Mouse (Mus musculus) common myeloid progenitor, adult 5-6 weeks (primary cell): Measurements from ENCODE around the gene Mios. TPM values are rescaled to one million over a fixed set of nuclear protein-coding genes. Genes with fewer than 3 reads are reported as not detected.
A peak's percentile ranks its signal among the peaks of the same experiment; 100 is the strongest.

Source experiments
- ATAC-seq: replicated peaks from 2 replicates; pipeline ENCODE4 v1.8.0; 2016; ENCODE audit warnings: low read depth, mild to moderate bottlenecking, moderate TSS enrichment, inconsistent platforms; ENCODE audit not compliant: poor library complexity, severe bottlenecking
- total RNA-seq: library from RNA; stranded (forward); fragments of 200-1000, 187-1606 nt; gene quantifications from 2 replicates; pipeline ENCODE4 v1.2.3, GENCODE M21; 2017

Mios gene
- total RNA-seq, 1 experiment from 2014 or later, result 46.8 TPM

- ATAC-seq, result peak; percentile 70
Measured at GRCm38 (mm10) chr6:8275098-8275497, 66.1 kb downstream of the Mios start.

DNA sequence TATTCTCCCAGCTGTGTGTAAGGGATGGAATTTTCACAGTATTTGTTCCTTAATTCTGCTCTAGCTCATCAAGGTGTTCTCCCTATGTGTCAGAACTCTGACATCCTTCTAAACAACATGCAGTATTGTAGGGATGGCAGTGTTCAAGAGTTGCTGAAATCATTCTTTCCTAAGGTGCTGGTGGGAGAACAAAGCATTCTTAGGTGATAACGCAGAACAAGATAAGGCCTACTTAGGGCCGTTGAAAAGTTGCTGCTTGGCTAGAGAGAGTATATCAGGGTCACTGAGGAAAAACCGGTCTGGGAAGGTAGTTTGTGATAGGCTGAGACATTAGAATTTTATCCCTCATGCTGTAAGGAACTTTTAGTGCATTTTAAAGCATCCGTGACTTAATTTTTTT, 67.4 kb downstream of the Mios start:
- ATAC-seq, result no peak

DNA sequence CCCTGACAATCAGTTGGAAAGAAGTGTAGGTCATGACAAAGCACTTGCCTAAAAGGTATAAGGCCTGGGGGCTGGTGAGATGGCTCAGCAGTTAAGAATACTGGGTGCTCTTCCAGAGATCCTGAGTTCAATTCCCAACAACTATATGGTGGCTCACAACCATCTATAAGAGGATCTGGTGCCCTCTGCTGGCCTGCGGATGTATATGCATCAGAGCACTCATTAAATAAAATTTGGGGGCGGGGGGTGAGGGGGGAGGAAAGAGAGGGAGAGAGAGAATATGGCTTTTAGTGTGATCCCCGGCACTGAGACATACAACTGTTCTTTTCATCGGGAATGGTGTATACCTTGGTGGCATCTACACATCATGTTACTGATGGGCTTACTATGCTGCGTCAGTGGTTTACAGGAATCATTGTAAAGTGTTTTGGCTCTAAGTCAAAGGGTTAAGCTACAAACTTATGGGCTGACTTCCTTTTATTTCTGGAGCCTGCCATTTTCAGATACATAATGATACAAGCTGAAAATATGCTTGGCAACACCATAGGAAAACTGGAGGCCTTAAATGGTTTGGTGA, 69.5 kb downstream of the Mios start:
- ATAC-seq, result peak; percentile 53

- ATAC-seq, result no peak
Measured at GRCm38 (mm10) chr6:8283255-8283654, 74.2 kb downstream of the Mios start.

GRCm38 (mm10) chr6:8285401-8285960, 76.5 kb downstream of the Mios start:
- no peak for ATAC-seq

Other genes with a start within 250 kb of the Mios start
- 0.23 and 0.24 TPM in 2 replicates for gene Col28a1, start 16.6 kb upstream of the Mios start, total RNA-seq
- gene Rpa3, start 50.0 kb downstream of the Mios start, total RNA-seq, result 113 and 129 TPM in 2 replicates
- 11.9 and 21.4 TPM in 2 replicates for gene Umad1, start 50.1 kb downstream of the Mios start, total RNA-seq
- 1.6 and 2.8 TPM in 2 replicates for gene Gm45062, start 50.2 kb downstream of the Mios start, total RNA-seq